Mouse (Mus musculus) ovary, postnatal 10 days (tissue): Measurements from ENCODE around the gene Rps29.

ENCODE experiments used
- DNase-seq: peaks from one replicate; pipeline ENCODE4 v3.0.0; 2022; ENCODE audit warnings: low spot score

Rps29 gene

DNA sequence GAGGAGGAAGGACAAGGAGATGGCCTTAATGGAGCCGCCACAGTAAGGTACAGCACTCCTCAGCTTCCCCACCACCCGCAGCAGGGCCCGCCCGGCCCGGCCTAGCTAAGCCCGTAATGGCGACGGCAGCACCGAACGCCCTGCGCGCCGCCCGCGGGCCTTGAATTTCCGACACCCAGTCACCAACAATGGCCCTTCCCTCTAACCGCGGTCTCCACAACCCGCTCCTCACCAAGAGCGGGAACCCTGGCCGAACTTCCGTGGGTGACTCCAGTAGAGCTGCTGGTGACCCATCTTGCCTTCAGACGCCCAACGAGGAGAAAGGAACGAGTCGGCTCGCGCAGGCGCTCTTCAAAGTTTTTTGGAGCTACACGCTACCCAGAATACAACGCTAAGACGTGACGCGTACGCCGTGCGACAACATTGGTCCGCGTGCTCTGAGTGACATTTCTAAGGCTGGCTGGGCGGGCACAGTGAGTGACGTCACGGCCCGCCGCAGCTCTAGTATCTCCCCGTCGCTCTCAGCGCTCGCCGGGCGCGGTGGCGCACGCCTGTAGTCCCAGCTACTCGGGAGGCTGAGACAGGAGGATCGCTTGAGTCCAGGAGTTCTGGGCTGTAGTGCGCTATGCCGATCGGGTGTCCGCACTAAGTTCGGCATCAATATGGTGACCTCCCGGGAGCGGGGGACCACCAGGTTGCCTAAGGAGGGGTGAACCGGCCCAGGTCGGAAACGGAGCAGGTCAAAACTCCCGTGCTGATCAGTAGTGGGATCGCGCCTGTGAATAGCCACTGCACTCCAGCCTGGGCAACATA is at the start of gene Rps29:
Gene Rps29, minus strand, starts transcription at position 422 of the 813 bp plus-strand sequence.
- DNase-seq, result peak; percentile 90

DNA sequence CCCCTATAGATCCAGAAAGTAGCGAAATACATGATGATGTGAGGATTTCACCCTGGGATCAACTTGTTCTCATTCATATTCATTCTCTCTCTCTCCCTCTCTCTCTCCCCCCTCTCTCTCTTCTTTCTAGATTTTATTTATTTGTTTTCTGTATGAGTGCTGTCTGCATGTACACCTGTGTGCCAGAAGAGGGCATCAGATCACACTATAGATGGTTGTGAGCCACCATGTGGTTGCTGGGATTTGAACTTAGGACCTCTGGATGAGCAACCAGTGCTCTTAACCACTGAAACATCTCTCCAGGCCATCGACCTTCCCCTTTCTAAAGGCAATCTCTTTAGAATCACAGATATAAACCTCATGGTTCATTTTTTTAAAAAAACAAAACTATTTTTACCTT is 49.5 kb upstream of the Rps29 start:
- no peak for DNase-seq

DNA sequence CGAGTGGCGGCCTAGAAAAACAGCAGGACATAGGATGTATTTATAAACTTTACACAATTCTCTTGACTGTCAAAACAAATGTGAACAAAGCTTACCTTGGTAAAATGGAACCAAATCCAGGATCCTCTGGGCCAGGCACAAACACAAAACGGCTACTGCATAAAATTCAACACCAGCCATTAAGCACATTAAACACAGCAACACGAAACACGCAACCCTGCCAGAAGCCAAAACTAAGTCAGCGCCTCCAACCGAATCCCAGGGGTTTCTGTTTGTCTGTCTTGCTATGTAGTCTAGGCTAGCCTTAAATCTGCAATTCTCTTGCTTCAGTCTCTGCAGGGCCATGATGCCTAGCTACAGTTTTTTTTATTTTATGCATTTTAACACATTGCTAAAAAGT is 48.9 kb upstream of the Rps29 start:
- no peak for DNase-seq

DNA sequence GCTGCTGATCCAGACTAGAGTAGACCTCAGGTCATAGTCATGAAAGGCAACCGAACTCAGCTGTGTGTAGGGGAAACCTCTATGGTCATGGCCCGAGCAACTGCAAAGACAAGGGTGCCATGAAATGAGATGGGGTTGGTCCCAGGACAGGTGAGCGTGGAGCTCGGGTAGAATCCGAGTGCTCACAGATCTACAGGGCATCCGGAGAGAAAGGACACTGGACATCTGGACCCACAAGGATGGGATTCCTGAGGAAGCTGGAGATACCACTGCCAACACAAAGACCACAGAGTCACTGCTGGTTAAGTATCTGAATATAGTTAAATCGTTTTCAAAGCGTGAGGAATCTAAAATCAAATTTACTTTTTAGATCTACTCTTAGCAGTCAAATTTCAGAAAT is 48.4 kb upstream of the Rps29 start:
- DNase-seq, result no peak

DNA sequence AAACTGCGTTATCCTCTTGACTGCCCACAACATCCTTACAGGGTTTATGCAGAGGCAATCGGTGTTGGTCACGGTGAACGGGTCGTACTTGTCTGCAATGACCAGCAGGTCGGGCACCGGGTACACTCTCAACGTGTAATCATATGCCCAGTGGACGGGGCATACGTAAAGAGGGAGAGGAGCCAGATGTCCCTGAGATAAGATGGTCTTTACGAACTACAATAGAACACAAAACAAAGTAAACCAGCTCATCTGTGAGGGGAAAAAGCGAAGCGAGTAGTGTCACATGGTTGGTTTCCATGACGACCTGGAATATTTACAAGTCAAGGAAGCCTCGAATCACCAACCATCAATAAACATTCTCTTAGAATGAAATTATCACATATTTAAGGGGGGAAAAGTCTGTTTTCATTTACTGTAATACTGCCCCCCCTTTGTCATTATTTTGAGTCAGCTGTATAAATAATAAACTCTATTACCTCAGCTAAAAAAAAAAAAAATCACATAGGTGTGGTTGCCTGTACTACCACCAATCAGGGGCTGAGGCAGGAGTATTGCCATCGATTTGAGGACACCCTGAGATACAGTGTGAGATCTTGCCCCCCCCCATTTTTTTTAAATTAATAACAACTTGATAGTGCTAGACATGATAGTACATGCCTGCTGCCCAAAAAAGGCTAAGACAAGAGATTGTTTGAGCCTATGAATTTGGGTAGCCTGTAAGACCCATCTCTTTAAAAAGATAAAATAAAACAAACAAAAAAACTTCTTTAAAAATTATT is 45.3 kb upstream of the Rps29 start, which contains the start of gene Gm49384:
Gene Gm49384, minus strand, starts transcription at position 216 of the 782 bp plus-strand sequence.
- DNase-seq, result no peak

DNA sequence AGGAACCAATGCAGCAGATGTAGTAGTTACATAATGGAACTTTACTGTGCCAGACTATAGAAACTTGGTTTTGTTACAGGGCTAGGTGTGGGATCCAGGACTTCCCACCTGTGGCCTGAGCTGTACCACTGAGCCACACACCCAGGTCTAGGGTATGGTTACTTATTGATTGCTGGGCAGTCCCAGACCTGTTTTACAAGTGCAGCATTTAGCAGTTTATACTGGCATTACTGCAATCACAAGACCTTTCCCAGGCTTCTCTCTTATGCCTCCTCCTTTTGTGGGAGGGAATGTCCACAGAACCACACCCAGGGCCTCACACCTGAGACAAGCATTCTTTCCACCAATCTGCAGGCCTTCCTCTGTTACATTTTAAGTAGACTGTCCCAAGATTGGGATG is 40.0 kb upstream of the Rps29 start:
- no peak for DNase-seq

DNA sequence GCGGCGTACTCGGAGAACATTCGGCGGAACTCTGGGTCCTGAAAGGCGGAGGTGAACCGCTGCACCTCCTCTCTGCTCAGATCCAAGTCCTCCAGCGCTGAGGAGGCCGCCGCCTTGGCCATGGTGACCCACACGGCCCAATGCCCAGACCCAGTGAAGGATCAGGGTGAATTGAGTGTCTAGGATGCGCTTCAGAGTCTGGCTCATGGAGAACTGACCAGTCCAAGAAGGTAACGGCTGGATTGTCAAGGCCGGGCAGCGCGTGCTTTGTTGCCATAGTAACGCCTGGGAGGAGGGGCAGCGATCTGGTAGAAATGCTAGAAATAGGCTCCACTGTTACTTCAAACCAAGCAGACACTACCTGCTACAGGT is 39.2 kb upstream of the Rps29 start, which contains the start of gene Dnaaf2:
Gene Dnaaf2, minus strand, starts transcription at position 266 of the 372 bp plus-strand sequence.
- no peak for DNase-seq

DNA sequence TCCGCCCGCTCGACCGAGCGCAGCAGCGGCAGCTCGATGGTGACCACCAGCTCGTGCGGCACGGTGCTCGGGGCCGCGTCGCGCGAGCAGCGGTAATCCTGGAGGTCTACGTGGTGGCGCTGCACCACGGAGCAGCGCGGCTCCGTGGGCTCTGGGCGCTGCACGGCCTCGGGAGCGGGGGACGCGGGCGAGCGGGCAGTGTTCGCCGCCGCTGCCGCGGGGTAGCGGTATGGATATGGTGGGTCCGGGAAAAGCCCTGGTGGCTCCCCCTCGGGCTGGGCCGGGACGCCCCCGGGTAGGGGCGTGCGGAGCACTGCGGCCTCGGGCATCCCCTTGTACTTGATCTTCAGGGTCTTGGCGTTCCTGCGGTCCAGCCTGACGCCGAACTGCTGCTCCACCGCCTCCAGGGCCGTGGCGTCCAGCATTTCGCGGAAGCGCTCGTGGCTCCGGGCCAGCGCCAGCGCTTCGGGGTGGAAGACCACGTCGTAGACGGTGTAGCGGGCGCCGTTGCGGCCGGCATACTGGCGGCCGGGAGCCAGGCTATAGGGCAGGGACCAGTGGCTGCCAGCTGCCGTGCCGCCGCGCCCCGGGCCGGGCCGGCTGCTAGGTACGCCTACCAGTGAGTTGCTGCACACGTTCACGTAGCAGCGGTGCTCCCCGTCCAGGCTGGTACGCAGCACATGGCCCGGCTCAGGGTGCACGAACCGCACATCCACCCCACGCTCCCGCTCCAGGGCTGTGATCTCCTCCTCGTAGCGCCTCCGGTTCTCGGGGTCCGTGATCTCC is 38.6 kb upstream of the Rps29 start:
- DNase-seq, result peak; percentile 34

DNA sequence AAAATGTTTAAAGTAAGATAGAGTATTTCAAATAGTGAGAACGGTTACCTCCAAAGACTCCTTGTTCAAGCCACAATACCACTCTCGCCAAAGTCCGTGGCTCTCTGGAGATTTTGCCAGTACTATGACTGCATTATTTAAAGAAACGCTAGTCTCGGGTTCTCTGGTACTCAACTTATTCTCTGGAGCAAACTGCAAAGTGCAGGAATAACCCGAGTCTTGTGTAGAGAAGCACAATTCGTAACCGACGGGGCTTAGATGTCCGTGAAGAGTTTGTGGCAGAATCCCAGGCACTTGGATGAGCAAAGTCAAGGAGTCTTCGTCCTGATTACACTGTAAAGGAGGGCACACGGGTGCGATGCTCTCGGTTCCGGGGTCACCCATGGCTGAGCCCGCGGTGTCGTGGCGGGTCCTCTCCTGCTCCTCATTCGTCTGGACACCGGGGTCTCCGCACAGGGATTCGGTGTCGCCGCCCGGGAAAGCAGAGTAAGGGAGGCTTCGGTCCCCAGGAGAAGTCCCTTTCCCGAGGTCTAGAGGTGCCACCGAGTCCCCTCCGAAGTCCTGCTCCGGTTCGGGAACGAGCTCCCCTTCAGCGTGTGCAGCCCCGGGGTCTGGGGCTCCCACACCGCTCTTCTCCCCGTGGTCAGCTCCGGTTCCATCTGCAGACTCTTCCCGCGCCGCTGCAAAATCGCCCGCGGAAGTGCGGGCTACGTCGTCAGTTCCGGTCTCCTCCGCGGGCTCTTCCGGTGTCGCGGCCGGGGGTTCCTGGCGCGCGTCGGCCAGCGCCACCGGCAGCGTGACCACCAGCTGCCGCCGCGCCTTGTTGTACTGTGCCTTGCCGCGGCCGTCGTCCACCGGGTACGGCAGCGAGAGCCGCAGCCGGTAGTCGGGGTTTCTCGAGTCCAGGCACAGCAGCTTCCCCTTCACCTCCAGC is 37.7 kb upstream of the Rps29 start, which contains the start of gene Gm49383:
Gene Gm49383, minus strand, starts transcription at position 661 of the 934 bp plus-strand sequence.
- DNase-seq, result peak; percentile 37

DNA sequence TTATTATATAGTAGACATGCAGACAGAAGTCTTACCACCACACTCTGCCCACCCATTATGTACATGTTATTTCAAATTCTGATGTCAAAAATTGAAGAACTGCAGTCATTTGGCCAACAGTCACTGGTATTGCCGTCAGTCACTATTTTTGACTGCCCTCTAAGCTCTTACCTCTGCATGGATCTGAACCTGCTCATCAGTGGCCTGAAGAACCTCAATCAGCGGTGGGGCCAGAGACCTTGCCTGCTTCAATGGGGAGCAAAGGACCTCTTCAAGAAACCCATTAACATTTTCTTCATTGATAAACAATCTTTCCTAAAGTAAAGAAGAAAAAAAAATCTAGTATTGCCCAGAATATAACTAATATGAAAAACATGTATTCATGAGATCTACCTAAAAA is 33.7 kb upstream of the Rps29 start:
- no peak for DNase-seq

DNA sequence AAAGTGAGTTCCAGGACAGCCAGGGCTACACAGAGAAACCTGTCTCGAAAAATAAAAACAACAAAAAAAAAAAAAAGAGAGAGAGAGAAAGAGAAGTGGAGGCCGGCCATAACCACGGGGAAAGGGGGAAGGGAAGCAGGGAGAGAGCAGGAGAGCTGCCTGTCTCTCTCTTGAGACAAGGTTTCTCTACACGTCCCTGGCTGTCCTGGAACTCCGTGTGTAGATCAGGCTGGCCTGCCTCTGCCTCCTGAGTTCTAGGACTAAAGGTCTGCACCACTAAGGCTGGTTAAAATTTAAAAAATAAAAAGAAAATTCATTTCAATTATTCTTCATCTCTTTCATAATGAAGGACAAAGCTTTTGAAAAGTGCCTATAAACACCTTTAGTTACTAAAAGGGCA is 32.4 kb upstream of the Rps29 start:
- no peak for DNase-seq

DNA sequence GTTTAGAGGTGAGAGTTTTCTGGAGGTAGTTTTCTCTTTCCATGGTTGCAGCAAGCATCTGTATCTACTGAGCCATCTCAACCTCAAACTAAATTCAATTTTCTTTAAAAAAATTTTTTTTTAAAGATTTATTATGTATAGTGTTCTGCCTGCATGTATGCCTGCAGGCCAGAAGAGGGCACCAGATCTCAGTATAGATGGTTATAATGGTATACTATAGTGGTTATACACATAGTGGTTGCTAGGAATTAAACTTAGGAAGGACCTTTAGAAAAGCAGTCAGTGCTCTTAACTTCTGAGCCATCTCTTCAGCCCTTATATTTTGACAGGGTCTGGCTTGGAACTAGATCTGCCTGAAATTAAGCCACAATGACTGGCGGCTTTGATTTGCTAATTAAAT is 31.5 kb upstream of the Rps29 start:
- DNase-seq, result no peak

DNA sequence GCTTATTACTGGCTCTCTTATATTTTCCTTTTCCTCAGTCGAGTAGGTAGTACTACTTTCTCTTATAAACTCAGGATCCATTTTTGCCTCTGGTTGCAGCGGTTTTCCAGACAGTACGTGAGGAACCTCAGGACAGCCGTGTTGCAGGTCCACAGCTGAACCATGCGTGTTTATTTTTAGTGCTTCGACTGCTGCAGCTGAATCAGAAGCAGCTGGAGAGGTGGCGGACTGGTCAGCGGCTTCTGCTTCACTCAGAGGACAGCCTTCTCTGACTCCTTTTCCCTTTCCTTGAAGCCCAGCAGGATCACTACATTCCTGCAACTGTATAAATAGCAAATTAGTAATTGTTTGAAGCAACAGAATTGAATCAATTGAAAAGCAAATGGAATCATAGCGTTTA is 31.1 kb upstream of the Rps29 start:
- no peak for DNase-seq

DNA sequence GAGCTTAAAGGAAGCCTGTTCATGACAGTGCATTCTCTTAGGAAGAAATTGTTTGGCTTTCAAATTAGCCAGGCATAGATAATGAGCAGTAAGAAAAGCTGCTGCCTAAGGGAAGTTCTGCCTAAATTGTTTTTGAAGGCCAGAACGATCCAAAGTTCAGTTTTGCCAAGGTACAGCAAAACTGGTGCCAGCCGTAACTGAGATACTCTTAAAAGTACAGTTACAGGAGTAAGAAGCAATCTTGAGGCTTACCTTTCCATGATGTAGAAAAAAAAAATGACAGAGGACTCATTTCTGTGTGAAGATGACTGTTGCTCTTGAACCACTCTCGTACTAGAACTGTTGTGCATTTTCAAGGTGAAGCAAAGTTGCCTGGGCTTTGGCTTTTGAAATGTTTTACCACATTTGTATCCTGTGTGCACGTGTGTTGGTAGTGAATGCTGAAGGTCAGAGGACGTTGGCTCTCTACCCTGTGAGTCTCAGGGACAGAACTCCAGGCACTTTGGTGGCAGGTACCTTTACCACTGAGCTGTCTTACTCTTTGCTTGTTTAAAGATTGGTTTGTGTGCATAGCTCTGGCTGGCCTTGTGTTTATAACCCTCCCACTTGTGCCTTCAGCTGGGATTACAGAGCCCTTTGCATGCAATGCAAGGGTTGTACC is 28.0 kb upstream of the Rps29 start:
- no peak for DNase-seq

DNA sequence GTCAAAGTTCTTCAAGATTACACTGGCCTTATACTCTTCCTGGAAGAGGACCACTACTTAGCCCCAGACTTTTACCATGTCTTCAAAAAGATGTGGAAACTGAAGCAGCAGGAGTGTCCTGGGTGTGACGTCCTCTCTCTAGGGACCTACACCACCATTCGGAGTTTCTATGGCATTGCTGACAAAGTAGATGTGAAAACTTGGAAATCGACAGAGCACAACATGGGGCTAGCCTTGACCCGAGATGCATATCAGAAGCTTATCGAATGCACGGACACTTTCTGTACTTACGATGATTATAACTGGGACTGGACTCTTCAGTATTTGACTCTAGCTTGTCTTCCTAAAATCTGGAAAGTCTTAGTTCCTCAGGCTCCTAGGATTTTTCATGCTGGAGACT is 26.4 kb upstream of the Rps29 start:
- DNase-seq, result no peak

DNA sequence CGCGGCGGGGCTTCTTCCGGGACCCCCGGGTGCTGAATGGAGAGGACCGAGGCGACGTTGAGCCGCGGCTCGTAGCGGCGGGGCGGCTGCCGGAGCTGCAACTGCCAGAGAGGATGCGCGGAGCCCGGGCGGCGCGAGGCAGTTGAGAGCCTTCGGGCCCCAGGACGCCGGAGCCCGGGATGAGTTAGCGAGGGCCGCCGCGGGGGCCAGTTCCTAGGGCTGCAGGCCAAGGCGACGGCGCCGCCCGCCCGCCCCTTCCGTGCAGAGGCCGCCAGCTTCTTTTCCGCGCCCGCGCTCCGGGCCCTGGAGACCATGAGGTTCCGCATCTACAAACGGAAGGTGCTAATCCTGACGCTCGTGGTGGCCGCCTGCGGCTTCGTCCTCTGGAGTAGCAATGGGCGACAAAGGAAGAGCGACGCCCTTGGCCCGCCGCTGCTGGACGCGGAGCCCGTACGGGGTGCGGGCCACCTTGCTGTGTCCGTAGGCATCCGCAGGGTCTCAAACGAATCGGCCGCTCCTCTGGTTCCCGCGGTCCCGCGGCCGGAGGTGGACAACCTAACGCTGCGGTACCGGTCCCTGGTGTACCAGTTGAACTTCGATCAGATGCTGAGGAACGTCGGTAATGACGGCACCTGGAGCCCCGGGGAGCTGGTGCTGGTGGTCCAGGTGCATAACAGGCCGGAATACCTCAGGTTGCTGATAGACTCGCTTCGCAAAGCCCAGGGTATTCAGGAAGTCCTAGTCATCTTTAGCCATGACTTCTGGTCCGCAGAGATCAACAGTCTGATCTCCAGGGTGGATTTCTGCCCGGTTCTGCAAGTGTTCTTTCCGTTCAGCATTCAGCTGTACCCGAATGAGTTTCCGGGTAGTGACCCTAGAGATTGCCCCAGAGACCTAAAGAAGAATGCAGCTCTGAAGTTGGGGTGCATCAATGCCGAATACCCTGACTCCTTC is 25.6 kb upstream of the Rps29 start:
- DNase-seq, result no peak

DNA sequence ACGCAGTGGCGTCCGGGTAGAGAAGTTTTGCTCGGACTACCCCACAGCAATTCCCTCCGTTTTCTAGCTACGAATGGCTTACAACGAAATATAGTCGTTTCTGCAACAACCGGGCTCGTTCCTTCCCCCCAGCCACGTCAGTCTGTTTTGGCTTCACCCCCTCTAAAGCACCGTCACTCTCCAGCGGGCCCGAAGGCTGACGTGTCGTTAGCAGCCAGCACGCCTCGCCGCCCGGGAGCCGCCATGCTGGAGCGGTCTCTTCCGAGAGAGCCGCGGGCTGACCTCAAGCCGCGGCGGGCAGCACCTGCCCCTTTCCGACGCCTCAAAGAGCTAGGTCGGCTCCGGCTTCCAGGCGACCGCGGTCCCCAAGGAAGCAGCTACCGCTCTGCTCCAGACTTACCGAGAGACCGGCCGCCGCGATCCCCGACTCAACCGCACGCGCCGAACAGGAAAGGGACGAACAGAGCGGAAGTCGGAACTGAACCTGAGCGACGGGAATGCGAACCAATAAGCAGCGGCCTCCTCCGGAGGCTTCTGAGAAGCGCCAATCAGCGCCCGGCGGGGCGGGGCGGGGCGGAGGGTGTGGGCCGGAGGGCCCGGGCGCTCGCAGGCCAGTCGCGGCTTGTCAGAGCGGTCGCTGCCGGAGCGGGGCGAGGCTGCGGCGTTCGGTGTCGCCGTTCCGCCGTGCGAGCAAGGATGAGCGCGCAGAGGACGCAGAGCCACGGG is 24.8 kb upstream of the Rps29 start, which contains the start of the genes Rpl36al and Mgat2:
Gene Rpl36al, minus strand, starts transcription at position 501 of the 726 bp plus-strand sequence.
Gene Mgat2, plus strand, starts transcription at position 575 of the 726 bp plus-strand sequence.
- DNase-seq, result peak; percentile 98

DNA sequence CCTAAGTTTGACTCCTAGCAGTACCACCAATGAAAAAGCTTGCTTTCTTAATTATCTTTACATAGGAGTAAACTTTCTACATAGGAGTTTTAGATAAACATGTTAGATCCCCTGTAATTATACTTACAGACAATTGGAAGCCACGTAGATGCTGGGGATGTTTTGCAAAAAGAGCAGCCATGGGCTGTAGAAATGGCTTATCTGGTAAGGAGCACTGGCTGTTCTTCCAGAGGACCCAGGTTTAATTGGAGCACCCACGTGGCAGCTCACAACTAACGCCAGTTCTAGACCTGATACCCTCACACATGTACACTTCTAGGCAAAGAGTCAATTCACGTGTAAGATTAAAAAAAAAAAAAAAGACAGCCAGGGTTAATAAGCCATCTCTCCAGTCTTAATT is 22.8 kb upstream of the Rps29 start:
- no peak for DNase-seq

DNA sequence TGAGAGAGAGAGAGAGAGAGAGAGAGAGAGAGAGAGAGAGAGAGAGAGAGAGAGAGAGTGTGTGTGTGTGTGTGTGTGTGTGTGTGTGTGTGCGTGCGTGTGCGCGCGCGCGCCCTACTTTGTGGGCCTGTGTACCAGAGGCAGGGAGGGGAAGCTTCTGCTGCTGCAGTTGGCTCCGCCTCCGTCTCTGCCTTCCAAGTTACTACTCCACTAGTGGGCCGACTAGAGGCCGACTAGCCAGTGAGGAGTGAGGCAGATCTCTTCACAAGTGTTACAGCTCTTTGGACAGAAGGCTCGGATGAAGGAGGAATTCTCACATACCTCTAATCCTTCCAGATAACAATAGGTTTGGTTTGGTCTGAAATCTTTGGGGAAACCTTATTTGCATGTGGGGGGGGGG is 20.4 kb upstream of the Rps29 start:
- no peak for DNase-seq
